Mouse (Mus musculus): ENCODE results near the gene Gm6034.
"Not testable (repeated sequence)": the region's sequence is repeated elsewhere in the genome, so short reads cannot be mapped to it uniquely, and the experiment has no call there.

The Gm6034 gene

GRCm38 (mm10) chr17:36082519-36083232, 39.9 kb downstream of the Gm6034 start:
- DNase-seq (ENCODE audit: low spot score), result not testable (repeated sequence)

- DNase-seq (ENCODE audit: low spot score), result peak; percentile 1
These were observed 40.6 kb downstream of the Gm6034 start for GRCm38 (mm10) chr17:36083266-36083869.

- peak; percentile 1 for DNase-seq (ENCODE audit: low spot score)
These were observed 41.2 kb downstream of the Gm6034 start for GRCm38 (mm10) chr17:36083870-36084451.

GRCm38 (mm10) chr17:36085976-36086375, 43.2 kb downstream of the Gm6034 start:
- DNase-seq (ENCODE audit: low spot score), result not testable (repeated sequence)

GRCm38 (mm10) chr17:36091933-36092332, 49.2 kb downstream of the Gm6034 start:
- not testable (repeated sequence) for DNase-seq (ENCODE audit: low spot score)

- not testable (repeated sequence) for DNase-seq (ENCODE audit: low spot score)
These were observed 49.8 kb downstream of the Gm6034 start for GRCm38 (mm10) chr17:36092520-36092919.

GRCm38 (mm10) chr17:36093936-36094335, 51.2 kb downstream of the Gm6034 start:
- DNase-seq (ENCODE audit: low spot score), result no peak

GRCm38 (mm10) chr17:36099603-36100002, 56.8 kb downstream of the Gm6034 start:
- not testable (repeated sequence) for DNase-seq (ENCODE audit: low spot score)

GRCm38 (mm10) chr17:36102091-36102490, 59.3 kb downstream of the Gm6034 start:
- not testable (repeated sequence) for DNase-seq (ENCODE audit: low spot score)
